Mouse (Mus musculus): Measurements from ENCODE around the gene Olfr124. TPM values are rescaled to one million over a fixed set of nuclear protein-coding genes. Genes with fewer than 3 reads are reported as not detected.

Gene Olfr124
- polyA plus RNA-seq (2015; fragmentation: Illumina TruSeq; extraction: RNeasy Lipid Tissue Mini Kit (QIAGEN cat#74804); ENCODE audit: low read depth, low replicate concordance) = not detected

DNA sequence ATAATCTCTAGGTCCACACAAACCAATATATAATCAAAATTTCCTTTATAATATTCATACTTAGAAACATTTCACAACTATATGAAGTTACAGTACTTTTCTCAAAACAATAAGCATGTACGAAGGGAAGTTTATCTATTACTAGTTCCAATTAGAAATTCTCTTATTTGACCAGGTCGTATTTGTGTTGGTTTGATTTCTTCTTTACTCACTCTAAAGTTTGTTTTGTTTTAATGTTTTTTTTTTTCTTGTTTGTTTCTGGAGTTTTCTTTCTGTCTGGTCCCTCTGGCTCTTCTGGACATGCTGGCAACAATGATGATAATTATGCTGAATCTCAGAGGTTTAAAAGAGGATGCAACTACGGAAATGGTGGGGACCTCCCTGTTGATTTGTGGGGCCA is at the start of gene Olfr124:
Gene Olfr124 (plus strand): TSS at position 301 of the 400 bp plus-strand sequence.

DNA sequence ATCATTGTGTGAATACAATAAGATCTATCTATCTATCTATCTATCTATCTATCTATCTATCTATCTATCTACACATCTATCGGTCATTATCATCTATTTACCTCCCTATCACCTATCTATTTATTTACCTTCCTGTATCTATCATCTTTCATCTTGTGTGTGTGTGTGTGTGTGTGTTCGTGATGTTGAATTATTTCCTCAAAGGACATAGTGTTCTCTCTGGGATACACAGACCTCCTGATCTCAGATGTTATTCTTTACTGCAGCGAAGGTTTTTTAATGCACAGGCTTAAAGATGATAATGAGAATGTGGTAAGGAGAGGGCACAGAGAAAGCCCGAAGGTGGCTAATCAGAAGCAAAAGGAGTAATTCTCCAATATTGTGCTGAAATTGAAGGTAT is 31.4 kb upstream of the Olfr124 start, which contains the start of gene Olfr122:
Gene Olfr122 (plus strand): TSS at position 301 of the 400 bp plus-strand sequence.

DNA sequence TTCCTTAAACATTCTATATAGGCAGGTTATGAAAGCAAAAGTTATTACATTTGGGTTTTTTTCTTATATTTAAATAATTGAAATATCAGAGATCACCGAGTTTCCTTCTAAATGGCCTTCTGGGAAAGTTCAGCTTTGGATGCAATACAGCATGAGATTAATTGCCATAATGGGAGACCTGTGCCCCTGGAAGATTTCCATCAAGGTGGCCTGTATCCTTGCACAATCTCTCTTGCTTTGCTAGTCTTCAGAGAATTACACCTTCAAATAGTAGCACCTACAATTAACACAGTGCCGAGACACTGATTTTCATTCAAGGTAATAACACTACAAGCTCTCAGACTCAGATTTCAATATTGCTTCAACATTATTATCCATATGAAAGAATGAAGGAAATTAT is 6.5 kb upstream of the Olfr124 start, which contains the start of gene Olfr123:
Gene Olfr123 (plus strand): TSS at position 301 of the 400 bp plus-strand sequence.

DNA sequence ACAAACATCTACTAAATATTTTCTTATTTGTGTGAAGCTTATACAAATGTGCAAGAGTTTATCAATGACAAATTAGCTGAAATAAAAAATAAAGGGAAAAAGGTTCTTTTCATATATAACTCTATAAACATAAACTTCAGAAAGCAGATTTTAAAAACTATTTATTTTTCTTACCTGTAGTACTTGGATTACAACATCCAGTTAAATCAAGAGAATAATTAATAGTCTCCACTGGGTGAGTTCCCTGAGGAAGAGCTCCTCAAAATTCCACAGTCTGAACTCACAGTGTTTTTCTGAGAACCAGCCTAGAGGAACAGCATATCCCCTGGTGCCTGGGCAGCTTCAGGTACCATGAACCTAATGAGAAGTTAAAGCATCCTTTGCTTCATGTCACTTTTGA is 33.0 kb downstream of the Olfr124 start, which contains the start of gene Olfr125:
Gene Olfr125 (plus strand): TSS at position 301 of the 400 bp plus-strand sequence.

DNA sequence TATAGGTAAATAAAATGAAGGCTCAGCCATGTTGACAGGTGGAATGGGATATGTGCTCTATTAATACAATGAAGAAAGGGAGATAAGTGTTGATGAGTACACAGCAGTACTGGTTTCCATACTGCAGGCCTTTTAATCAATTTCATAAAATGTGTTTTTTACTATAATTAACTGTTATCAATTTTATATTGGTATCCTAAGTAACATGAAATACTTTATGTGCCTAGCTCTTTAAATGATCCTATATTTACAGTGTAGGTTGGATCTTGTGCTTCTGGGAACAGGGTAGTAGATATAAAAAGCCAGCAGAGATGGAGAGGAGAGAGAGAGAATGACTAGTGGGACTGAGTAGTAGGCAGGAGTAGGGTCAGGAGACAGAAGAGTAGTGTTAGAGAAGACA is 47.5 kb downstream of the Olfr124 start, which contains the start of gene Olfr126:
Gene Olfr126 (plus strand): TSS at position 301 of the 400 bp plus-strand sequence.

Other genes starting within 250 kb of the Olfr124 start
- not detected for gene Olfr112, start 230.4 kb upstream of the Olfr124 start, polyA plus RNA-seq (2015; fragmentation: Illumina TruSeq; extraction: RNeasy Lipid Tissue Mini Kit (QIAGEN cat#74804); ENCODE audit: low read depth, low replicate concordance)
- not detected for gene Olfr113, start 222.2 kb upstream of the Olfr124 start, polyA plus RNA-seq (2015; fragmentation: Illumina TruSeq; extraction: RNeasy Lipid Tissue Mini Kit (QIAGEN cat#74804); ENCODE audit: low read depth, low replicate concordance)
- gene Olfr114, start 207.1 kb upstream of the Olfr124 start, polyA plus RNA-seq (2015; fragmentation: Illumina TruSeq; extraction: RNeasy Lipid Tissue Mini Kit (QIAGEN cat#74804); ENCODE audit: low read depth, low replicate concordance) = not detected
- not detected for gene Olfr115, start 172.8 kb upstream of the Olfr124 start, polyA plus RNA-seq (2015; fragmentation: Illumina TruSeq; extraction: RNeasy Lipid Tissue Mini Kit (QIAGEN cat#74804); ENCODE audit: low read depth, low replicate concordance)
- not detected for gene Olfr116, start 172.7 kb upstream of the Olfr124 start, polyA plus RNA-seq (2015; fragmentation: Illumina TruSeq; extraction: RNeasy Lipid Tissue Mini Kit (QIAGEN cat#74804); ENCODE audit: low read depth, low replicate concordance)
- gene Olfr117, start 136.1 kb upstream of the Olfr124 start, polyA plus RNA-seq (2015; fragmentation: Illumina TruSeq; extraction: RNeasy Lipid Tissue Mini Kit (QIAGEN cat#74804); ENCODE audit: low read depth, low replicate concordance) = not detected
- gene Olfr118, start 132.9 kb upstream of the Olfr124 start, polyA plus RNA-seq (2015; fragmentation: Illumina TruSeq; extraction: RNeasy Lipid Tissue Mini Kit (QIAGEN cat#74804); ENCODE audit: low read depth, low replicate concordance) = not detected
- gene Olfr119, start 103.3 kb upstream of the Olfr124 start, polyA plus RNA-seq (2015; fragmentation: Illumina TruSeq; extraction: RNeasy Lipid Tissue Mini Kit (QIAGEN cat#74804); ENCODE audit: low read depth, low replicate concordance) = not detected
- gene Olfr120, start 78.1 kb upstream of the Olfr124 start, polyA plus RNA-seq (2015; fragmentation: Illumina TruSeq; extraction: RNeasy Lipid Tissue Mini Kit (QIAGEN cat#74804); ENCODE audit: low read depth, low replicate concordance) = not detected
- not detected for gene Olfr121, start 51.0 kb upstream of the Olfr124 start, polyA plus RNA-seq (2015; fragmentation: Illumina TruSeq; extraction: RNeasy Lipid Tissue Mini Kit (QIAGEN cat#74804); ENCODE audit: low read depth, low replicate concordance)
- not detected for gene Olfr122, start 31.3 kb upstream of the Olfr124 start, polyA plus RNA-seq (2015; fragmentation: Illumina TruSeq; extraction: RNeasy Lipid Tissue Mini Kit (QIAGEN cat#74804); ENCODE audit: low read depth, low replicate concordance)
- not detected for gene Olfr123, start 6.4 kb upstream of the Olfr124 start, polyA plus RNA-seq (2015; fragmentation: Illumina TruSeq; extraction: RNeasy Lipid Tissue Mini Kit (QIAGEN cat#74804); ENCODE audit: low read depth, low replicate concordance)
- gene Olfr125, start 33.1 kb downstream of the Olfr124 start, polyA plus RNA-seq (2015; fragmentation: Illumina TruSeq; extraction: RNeasy Lipid Tissue Mini Kit (QIAGEN cat#74804); ENCODE audit: low read depth, low replicate concordance) = not detected
- not detected for gene Olfr126, start 47.6 kb downstream of the Olfr124 start, polyA plus RNA-seq (2015; fragmentation: Illumina TruSeq; extraction: RNeasy Lipid Tissue Mini Kit (QIAGEN cat#74804); ENCODE audit: low read depth, low replicate concordance)
- gene Olfr127, start 100.5 kb downstream of the Olfr124 start, polyA plus RNA-seq (2015; fragmentation: Illumina TruSeq; extraction: RNeasy Lipid Tissue Mini Kit (QIAGEN cat#74804); ENCODE audit: low read depth, low replicate concordance) = not detected
- not detected for gene Olfr128, start 120.7 kb downstream of the Olfr124 start, polyA plus RNA-seq (2015; fragmentation: Illumina TruSeq; extraction: RNeasy Lipid Tissue Mini Kit (QIAGEN cat#74804); ENCODE audit: low read depth, low replicate concordance)
- gene Olfr761, start 153.2 kb downstream of the Olfr124 start, polyA plus RNA-seq (2015; fragmentation: Illumina TruSeq; extraction: RNeasy Lipid Tissue Mini Kit (QIAGEN cat#74804); ENCODE audit: low read depth, low replicate concordance) = not detected